Mouse (Mus musculus) hindbrain, embryonic 13.5 days (tissue): ENCODE data around the gene Osbpl3. TPM values are rescaled to one million over a fixed set of nuclear protein-coding genes. Genes with fewer than 3 reads are reported as not detected.

Experiments
- ATAC-seq: fragments of 200-750 bp; cut with Nextera tagmentation; 2 replicates; pipeline ENCODE4 v1.8.0; 2017; ENCODE audit warnings: moderate TSS enrichment; ENCODE audit not compliant: low FRiP score
- H3K27ac ChIP-seq: fragments of 300-500 bp; sonication (generic); 2 replicates; pipeline ENCODE4 v1.5.1; 2015; ENCODE audit warnings: inconsistent platforms, mild to moderate bottlenecking, moderate library complexity
- H3K27me3 ChIP-seq: fragments of 300-500 bp; sonication (generic); 2 replicates; pipeline ENCODE4 v1.6.1; 2015; ENCODE audit warnings: mild to moderate bottlenecking, inconsistent platforms
- H3K36me3 ChIP-seq: fragments of 300-500 bp; sonication (generic); 2 replicates; pipeline ENCODE4 v1.6.1; 2015; ENCODE audit warnings: mild to moderate bottlenecking, inconsistent platforms
- H3K4me1 ChIP-seq: fragments of 300-500 bp; sonication (generic); replicated peaks from 2 replicates; pipeline ENCODE4 v1.6.1; 2015; ENCODE audit warnings: inconsistent platforms
- H3K4me2 ChIP-seq: fragments of 300-500 bp; sonication (generic); 2 replicates; pipeline ENCODE4 v1.6.1; 2015; ENCODE audit warnings: inconsistent platforms, mild to moderate bottlenecking, moderate library complexity
- H3K4me3 ChIP-seq: fragments of 300-500 bp; sonication (generic); 2 replicates; pipeline ENCODE4 v1.5.1; 2015; ENCODE audit warnings: mild to moderate bottlenecking, inconsistent platforms
- H3K9ac ChIP-seq: fragments of 300-500 bp; sonication (generic); 2 replicates; pipeline ENCODE4 v1.6.1; 2015; ENCODE audit warnings: mild to moderate bottlenecking, inconsistent platforms
- H3K9me3 ChIP-seq: fragments of 300-500 bp; sonication (generic); 2 replicates; pipeline ENCODE4 v1.6.1; 2016; ENCODE audit warnings: inconsistent platforms
- WGBS: fragments of 180-500 bp; shearing (Covaris S2); methylation state at CpG from one replicate; pipeline ENCODE4 v1.1.7; 2015; 5-methylcytosine and 5-hydroxymethylcytosine counted together
- polyA plus RNA-seq: library from polyadenylated mRNA; unstranded; fragments of >200 nt; fragmentation: Nextera tagmentation; extraction: Ambion mirVana; gene quantifications from 2 replicates; pipeline ENCODE4 v1.2.1, GENCODE M21; 2015

Osbpl3 gene
- polyA plus RNA-seq, 1 experiment from 2014 or later: 4.8 TPM

GRCm38 (mm10) chr6:50244126-50244525 is 211.9 kb downstream of the Osbpl3 start:
- peaks cover 4% of the 10 kb centered on the region; the same call in 1 of the 2 replicates for H3K4me1 ChIP-seq
- H3K4me2 ChIP-seq: no peak overlapping the region
- H3K36me3 ChIP-seq: peaks cover 6% of the 10 kb centered on the region
- H3K27me3 ChIP-seq: no peaks in the 10 kb centered on the region
- ATAC-seq: no peak
- no peaks in the 10 kb centered on the region for H3K9me3 ChIP-seq
- no peak overlapping the region for H3K27ac ChIP-seq
- H3K9ac ChIP-seq: no peak overlapping the region
- H3K4me3 ChIP-seq: no peak overlapping the region
- WGBS: 66% methylated on average over 4 of the region's 4 CpGs

Other genes with a start within 250 kb of the Osbpl3 start
- gene Gsdme, start 192.3 kb downstream of the Osbpl3 start, polyA plus RNA-seq: 69.8 and 71.0 TPM in 2 replicates
- gene Cycs, start 110.3 kb upstream of the Osbpl3 start, polyA plus RNA-seq: 73.5 and 76.4 TPM in 2 replicates
- gene 4921507P07Rik, start 140.4 kb upstream of the Osbpl3 start, polyA plus RNA-seq: 1.9 and 2.0 TPM in 2 replicates
- gene Npvf, start 198.2 kb upstream of the Osbpl3 start, polyA plus RNA-seq: not detected in 2 replicates